ENCODE assay signal across 9 mouse cellular contexts in genomic region chr11:120241981-120242725, GRCm38 (mm10). TPM values are rescaled to one million over a fixed set of nuclear protein-coding genes. Genes with fewer than 3 reads are reported as not detected.
DNase-seq lines count a peak whose midpoint lies in the region; ATAC-seq lines count a peak whose summit lies in the region.
"Had no signal": no experiment of that assay in that cellular context is flagged by ENCODE, and none has a peak within 500 bp of the region (broad histone marks: within the 10 kb centered on the region; RNA-seq: fewer than 3 reads in every experiment).

No protein-coding gene starts in this region.

- H3K27me3 ChIP-seq in lung, embryonic 15.5 days = no peaks in the 10 kb centered on the region
- H3K27me3 ChIP-seq in forebrain, embryonic 15.5 days = no peaks in the 10 kb centered on the region
- H3K27me3 ChIP-seq in limb, embryonic 12.5 days = no peaks in the 10 kb centered on the region
- no peaks in the 10 kb centered on the region for H3K27me3 ChIP-seq in stomach, embryonic 16.5 days (ENCODE audit: control insufficient read depth, insufficient read depth, low read length)

- H3K4me1 ChIP-seq in lung, embryonic 15.5 days = peaks cover 83% of the 10 kb centered on the region
- peaks cover 79% of the 10 kb centered on the region for H3K4me1 ChIP-seq in forebrain, embryonic 15.5 days
- peaks cover 94% of the 10 kb centered on the region for H3K4me1 ChIP-seq in limb, embryonic 12.5 days (replicated peaks)
- H3K4me1 ChIP-seq in stomach, embryonic 16.5 days (ENCODE audit: control insufficient read depth, insufficient read depth, low read length) = peaks cover 64% of the 10 kb centered on the region

- DNase-seq in lung, postnatal 25 days (ENCODE audit: low spot score) = no peak
- no peak for DNase-seq in right cerebral cortex, postnatal 36 days (ENCODE audit: low spot score in 2 of 2)
- no peak for DNase-seq in adrenal gland, postnatal 36 days
- no peak for DNase-seq in spleen, postnatal 4 days (ENCODE audit: low spot score in 2 of 2)
- DNase-seq: lung, postnatal 10 days had no signal

- 50% methylated on average over 6 of the region's 6 CpGs for WGBS in lung, embryonic 15.5 days
- WGBS in forebrain, embryonic 15.5 days = 56% methylated on average over 6 of the region's 6 CpGs
- 33% methylated on average over 6 of the region's 6 CpGs for WGBS in limb, embryonic 12.5 days
- WGBS in stomach, embryonic 16.5 days = 69% methylated on average over 6 of the region's 6 CpGs

- no peak overlapping the region for H3K4me3 ChIP-seq in lung, embryonic 15.5 days
- H3K4me3 ChIP-seq in forebrain, embryonic 15.5 days = no peak overlapping the region
- H3K4me3 ChIP-seq in limb, embryonic 12.5 days (replicated peaks) = peak overlapping the region; percentile 8; the same call in 1 of the 2 replicates
- no peak overlapping the region for H3K4me3 ChIP-seq in stomach, embryonic 16.5 days (replicated peaks; ENCODE audit: low read length)

- H3K36me3 ChIP-seq in lung, embryonic 15.5 days = no peaks in the 10 kb centered on the region
- no peaks in the 10 kb centered on the region for H3K36me3 ChIP-seq in forebrain, embryonic 15.5 days
- peaks cover 16% of the 10 kb centered on the region for H3K36me3 ChIP-seq in limb, embryonic 12.5 days
- H3K36me3 ChIP-seq in stomach, embryonic 16.5 days (ENCODE audit: control insufficient read depth, insufficient read depth, low read length) = no peaks in the 10 kb centered on the region

- peak overlapping the region; percentile 23; the same call in 1 of the 2 replicates for H3K9ac ChIP-seq in lung, embryonic 15.5 days
- no peak overlapping the region for H3K9ac ChIP-seq in forebrain, embryonic 15.5 days (replicated peaks)
- H3K9ac ChIP-seq in limb, embryonic 12.5 days (replicated peaks) = no peak overlapping the region
- peak overlapping the region; percentile 49 for H3K9ac ChIP-seq in stomach, embryonic 16.5 days (ENCODE audit: low read length)

- H3K27ac ChIP-seq in lung, embryonic 15.5 days = peak overlapping the region; percentile 88
- H3K27ac ChIP-seq in forebrain, embryonic 15.5 days (replicated peaks) = peak overlapping the region; percentile 19; the same call in 1 of the 2 replicates
- H3K27ac ChIP-seq in limb, embryonic 12.5 days = peak overlapping the region; percentile 98
- H3K27ac ChIP-seq in stomach, embryonic 16.5 days (ENCODE audit: low read length) = peak overlapping the region; percentile 64

- 0 out of 2 replicates have a peak overlapping the region, but pooled peaks have one; percentile 92 for H3K4me2 ChIP-seq in lung, embryonic 15.5 days
- H3K4me2 ChIP-seq in forebrain, embryonic 15.5 days (replicated peaks) = peak overlapping the region; percentile 93; the same call in 1 of the 2 replicates
- H3K4me2 ChIP-seq in limb, embryonic 12.5 days = peak overlapping the region; percentile 97
- no peak overlapping the region for H3K4me2 ChIP-seq in stomach, embryonic 16.5 days (ENCODE audit: low read depth, low read length)

- no peak for ATAC-seq in lung, embryonic 15.5 days (ENCODE audit: borderline replicate concordance, extremely low read depth, low FRiP score, low TSS enrichment)
- ATAC-seq in forebrain, embryonic 15.5 days (replicated peaks) = no peak
- no peak for ATAC-seq in limb, embryonic 12.5 days (ENCODE audit: insufficient number of reproducible peaks, insufficient read depth, low FRiP score, low TSS enrichment, low read depth)
- ATAC-seq in stomach, embryonic 16.5 days (ENCODE audit: insufficient read depth, low FRiP score) = no peak

- H3K9me3 ChIP-seq in lung, embryonic 15.5 days = no peaks in the 10 kb centered on the region
- H3K9me3 ChIP-seq in forebrain, embryonic 15.5 days = no peaks in the 10 kb centered on the region
- no peaks in the 10 kb centered on the region for H3K9me3 ChIP-seq in limb, embryonic 12.5 days
- no peaks in the 10 kb centered on the region for H3K9me3 ChIP-seq in stomach, embryonic 16.5 days (replicated peaks; ENCODE audit: control insufficient read depth, low read length)

RNA-seq across cellular contexts. Expression of gene Bahcc1, which starts 9.4 kb away (rescaled TPM):
- polyA plus RNA-seq in lung, embryonic 15.5 days (2015; fragmentation: Nextera tagmentation; extraction: Ambion mirVana) = 8.7 and 9.2 TPM in 2 replicates
- polyA plus RNA-seq in forebrain, embryonic 15.5 days (2015; fragmentation: Nextera tagmentation; extraction: Ambion mirVana) = 15.4 and 16.1 TPM in 2 replicates
- 18.3 and 18.5 TPM in 2 replicates for polyA plus RNA-seq in limb, embryonic 12.5 days (2016; fragmentation: Nextera tagmentation; extraction: Ambion mirVana)
- polyA plus RNA-seq in stomach, embryonic 16.5 days (2015; fragmentation: Nextera tagmentation; extraction: Ambion mirVana) = 4.5 and 5.6 TPM in 2 replicates
- total RNA-seq in adrenal gland, postnatal 36 days (2021) = 10 to 100 TPM; 17.5 TPM

Comparison
In these comparisons a context has a peak if more than half of its experiments do, and no peak if none do; other contexts are left out.
1. H3K27ac ChIP-seq: peak in every context shown above with its lines; median percentile 98 in limb, embryonic 12.5 days; 88 in lung, embryonic 15.5 days; 64 in stomach, embryonic 16.5 days; 19 in forebrain, embryonic 15.5 days.
2. H3K9ac ChIP-seq: peak in lung, embryonic 15.5 days (single experiment) and stomach, embryonic 16.5 days (single experiment); none in forebrain, embryonic 15.5 days (single experiment) and limb, embryonic 12.5 days (single experiment).